Mouse (Mus musculus) brain, embryonic 14.5 days (tissue): ENCODE results near the gene Cit. TPM values are rescaled to one million over a fixed set of nuclear protein-coding genes. Genes with fewer than 3 reads are reported as not detected.

Experiments used
- DNase-seq: peaks from one replicate; pipeline ENCODE4 v3.0.0-alpha.2; 2011; ENCODE audit warnings: low read depth
- CTCF ChIP-seq: fragments of 200-500 bp; IDR thresholded peaks from 2 replicates; pipeline ENCODE4 v1.5.1; 2012; ENCODE audit warnings: inconsistent platforms, mild to moderate bottlenecking, moderate library complexity, borderline replicate concordance; ENCODE audit not compliant: insufficient read depth, insufficient read length; ENCODE audit errors: extremely low read depth
- POLR2A ChIP-seq: fragments of 200-500 bp; IDR thresholded peaks from 2 replicates; pipeline ENCODE4 v1.6.1; 2012; ENCODE audit warnings: mild to moderate bottlenecking, inconsistent platforms, borderline replicate concordance; ENCODE audit not compliant: poor library complexity, insufficient read depth, insufficient read length, severe bottlenecking; ENCODE audit errors: extremely low read depth
- polyA plus RNA-seq: library from polyadenylated mRNA; depleted of rRNA; stranded (reverse); fragments of >200 nt; gene quantifications from 2 replicates; pipeline ENCODE4 v1.2.3, GENCODE M21; 2012

The Cit gene
- polyA plus RNA-seq, 1 experiment: 12.7 TPM

GRCm38 (mm10) chr5:115838059-115838458, 7.0 kb upstream of the Cit start:
- DNase-seq: no peak
- TF ChIP-seq CTCF (no peak), POLR2A (no peak)

- DNase-seq: no peak
- no peak for TF ChIP-seq POLR2A
- TF ChIP-seq CTCF: no peak
These were observed 4.6 kb upstream of the Cit start for GRCm38 (mm10) chr5:115840453-115840852.

- TF ChIP-seq POLR2A (no peak), CTCF (no peak)
- DNase-seq: no peak
These were observed 3.9 kb upstream of the Cit start for GRCm38 (mm10) chr5:115840946-115841775.

- DNase-seq: no peak
- no peak for TF ChIP-seq CTCF
- TF ChIP-seq POLR2A: no peak
These were observed 711 bp upstream of the Cit start for GRCm38 (mm10) chr5:115844368-115844765.

GRCm38 (mm10) chr5:115845635-115846174, 627 bp downstream of the Cit start:
- TF ChIP-seq CTCF (no peak), POLR2A (no peak)

GRCm38 (mm10) chr5:115847166-115847565, 2.1 kb downstream of the Cit start:
- DNase-seq: no peak
- TF ChIP-seq POLR2A (no peak), CTCF (no peak)

More at GRCm38 (mm10) chr5:115845635-115846174, 627 bp downstream of the Cit start:
- DNase-seq: no peak

GRCm38 (mm10) chr5:115848463-115848862, 3.4 kb downstream of the Cit start:
- TF ChIP-seq POLR2A (no peak), CTCF (no peak)
- peak; percentile 78 for DNase-seq

GRCm38 (mm10) chr5:115849263-115849829, 4.3 kb downstream of the Cit start:
- peak; percentile 54 for DNase-seq
- no peak for TF ChIP-seq CTCF
- TF ChIP-seq POLR2A: no peak

- TF ChIP-seq CTCF (no peak), POLR2A (no peak)
- no peak for DNase-seq
These were observed 5.4 kb downstream of the Cit start for GRCm38 (mm10) chr5:115850250-115851028.

- DNase-seq: no peak
- TF ChIP-seq CTCF (no peak), POLR2A (no peak)
These were observed 5.9 kb downstream of the Cit start for GRCm38 (mm10) chr5:115851029-115851365.

GRCm38 (mm10) chr5:115852431-115852830, 7.4 kb downstream of the Cit start:
- DNase-seq: no peak
- TF ChIP-seq POLR2A: no peak
- no peak for TF ChIP-seq CTCF
